Mouse (Mus musculus) right cerebral cortex, adult 18-20 months (tissue): Measurements from ENCODE around the gene Pigt.

Source experiments
- DNase-seq: peaks from one replicate; pipeline ENCODE4 v3.0.0; 2022; ENCODE audit warnings: mixed read lengths

Gene Pigt

GRCm38 (mm10) chr2:164496847-164497690 lies at the start of gene Pigt:
Gene Pigt, plus strand, starts transcription at chr2:164497520.
- peak; percentile 93 for DNase-seq

- DNase-seq, result no peak
Measured at GRCm38 (mm10) chr2:164448140-164448539, 49.2 kb upstream of the Pigt start.

- no peak for DNase-seq
Measured at GRCm38 (mm10) chr2:164448921-164449320, 48.4 kb upstream of the Pigt start.

- no peak for DNase-seq
Measured at GRCm38 (mm10) chr2:164449341-164450042, 47.8 kb upstream of the Pigt start.

- DNase-seq, result no peak
Measured at GRCm38 (mm10) chr2:164452000-164452676, 45.2 kb upstream of the Pigt start.

- no peak for DNase-seq
Measured at GRCm38 (mm10) chr2:164453047-164453757, 44.1 kb upstream of the Pigt start.

- no peak for DNase-seq
Measured at GRCm38 (mm10) chr2:164453887-164454500, 43.3 kb upstream of the Pigt start.

GRCm38 (mm10) chr2:164454846-164455245 lies 42.5 kb upstream of the Pigt start:
- DNase-seq, result peak; percentile 91

GRCm38 (mm10) chr2:164455421-164456190 lies 41.7 kb upstream of the Pigt start:
- DNase-seq, result no peak

GRCm38 (mm10) chr2:164456413-164456812 lies 40.9 kb upstream of the Pigt start:
- DNase-seq, result no peak

- DNase-seq, result peak; percentile 50
Measured at GRCm38 (mm10) chr2:164456864-164457300, 40.4 kb upstream of the Pigt start, which contains the start of gene Sys1. Gene Sys1, plus strand, starts transcription at chr2:164456964.

GRCm38 (mm10) chr2:164457942-164458341 lies 39.4 kb upstream of the Pigt start:
- no peak for DNase-seq

GRCm38 (mm10) chr2:164458535-164458934 lies 38.8 kb upstream of the Pigt start:
- DNase-seq, result no peak

GRCm38 (mm10) chr2:164460745-164461551 lies 36.4 kb upstream of the Pigt start, which contains the start of gene Gm20458:
Gene Gm20458, plus strand, starts transcription at chr2:164460967.
- DNase-seq, result peak; percentile 99

GRCm38 (mm10) chr2:164465161-164465560 lies 32.2 kb upstream of the Pigt start:
- DNase-seq, result no peak

GRCm38 (mm10) chr2:164466787-164467186 lies 30.5 kb upstream of the Pigt start:
- DNase-seq, result no peak

GRCm38 (mm10) chr2:164470254-164470653 lies 27.1 kb upstream of the Pigt start:
- peak; percentile 49 for DNase-seq

- no peak for DNase-seq
Measured at GRCm38 (mm10) chr2:164473624-164474023, 23.7 kb upstream of the Pigt start, which contains the start of gene Trp53tg5. Gene Trp53tg5, minus strand, starts transcription at chr2:164473724.

GRCm38 (mm10) chr2:164485681-164486257 lies 11.6 kb upstream of the Pigt start, which contains the start of gene Dbndd2:
Gene Dbndd2, plus strand, starts transcription at chr2:164486106.
- no peak for DNase-seq
